Mouse (Mus musculus): ENCODE measurements at regions not wholly inside any gene's neighbourhood (a gene's known extent, or its start where the extent isn't known, plus 50 kb on each side); places are given as distances from the start of the nearest gene placed in this dataset.

DNA sequence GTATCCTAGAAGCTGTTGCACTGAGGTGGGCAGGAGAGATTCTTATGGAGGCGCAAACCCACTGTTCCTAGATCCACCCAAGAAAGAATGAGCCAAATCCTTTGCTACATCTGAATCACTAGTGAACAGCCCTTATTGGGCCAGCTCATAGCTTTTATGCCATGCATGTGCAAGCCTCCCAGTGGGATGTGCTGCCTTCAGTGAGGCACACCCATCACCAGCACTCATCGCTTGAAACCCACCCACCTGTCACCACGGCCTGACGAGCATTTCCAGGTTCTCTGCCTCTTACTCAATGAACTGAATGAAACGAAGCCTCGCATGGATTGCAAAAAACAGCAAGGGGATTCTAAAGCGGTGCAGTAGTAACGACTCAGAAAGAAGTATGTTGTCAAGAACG is 98.3 kb upstream of the Zmiz1 start:
- TF ChIP-seq POLR2A (IDR thresholded peaks at IDR 0.05; ENCODE audit: insufficient read depth, low read length) (no peak), CTCF (IDR thresholded peaks at IDR 0.05; ENCODE audit: low read depth, low read length) (no peak)
